Mouse (Mus musculus) kidney, embryonic 15.5 days (tissue): ENCODE results near the gene Daglb. TPM values are rescaled to one million over a fixed set of nuclear protein-coding genes. Genes with fewer than 3 reads are reported as not detected.
"Not testable (repeated sequence)": the region's sequence is repeated elsewhere in the genome, so short reads cannot be mapped to it uniquely, and the experiment has no call there.

Experiments
- ATAC-seq: fragments of 200-750 bp; cut with Nextera tagmentation; replicated peaks from 2 replicates; pipeline ENCODE4 v1.8.0; 2017; ENCODE audit warnings: moderate TSS enrichment; ENCODE audit not compliant: low FRiP score
- H3K27ac ChIP-seq: fragments of 300-500 bp; sonication (generic); 2 replicates; pipeline ENCODE4 v1.5.1; 2015; ENCODE audit warnings: mild to moderate bottlenecking, inconsistent platforms
- H3K27me3 ChIP-seq: fragments of 300-500 bp; sonication (generic); 2 replicates; pipeline ENCODE4 v1.6.1; 2015; ENCODE audit warnings: inconsistent platforms
- H3K36me3 ChIP-seq: fragments of 300-500 bp; sonication (generic); 2 replicates; pipeline ENCODE4 v1.6.1; 2015; ENCODE audit warnings: inconsistent platforms
- H3K4me1 ChIP-seq: fragments of 300-500 bp; sonication (generic); 2 replicates; pipeline ENCODE4 v1.6.1; 2015; ENCODE audit warnings: inconsistent platforms
- H3K4me2 ChIP-seq: fragments of 300-500 bp; sonication (generic); 2 replicates; pipeline ENCODE4 v1.6.1; 2015; ENCODE audit warnings: moderate library complexity, mild to moderate bottlenecking, inconsistent platforms
- H3K4me3 ChIP-seq: fragments of 300-500 bp; sonication (generic); replicated peaks from 2 replicates; pipeline ENCODE4 v1.5.1; 2015; ENCODE audit warnings: mild to moderate bottlenecking, inconsistent platforms
- H3K9ac ChIP-seq: fragments of 300-500 bp; sonication (generic); 2 replicates; pipeline ENCODE4 v1.6.1; 2015; ENCODE audit warnings: mild to moderate bottlenecking, inconsistent platforms
- H3K9me3 ChIP-seq: fragments of 300-500 bp; sonication (generic); replicated peaks from 2 replicates; pipeline ENCODE4 v1.6.1; 2016; ENCODE audit warnings: inconsistent platforms
- WGBS: fragments of 180-500 bp; shearing (Covaris S2); methylation state at CpG from one replicate; pipeline ENCODE4 v1.1.7; 2015; ENCODE audit warnings: mixed read lengths; 5-methylcytosine and 5-hydroxymethylcytosine counted together
- polyA plus RNA-seq: library from polyadenylated mRNA; unstranded; fragments of >200 nt; fragmentation: Nextera tagmentation; extraction: Ambion mirVana; gene quantifications from 2 replicates; pipeline ENCODE4 v1.2.1, GENCODE M21; 2015

The Daglb gene
- polyA plus RNA-seq, 1 experiment from 2014 or later, result 8.6 TPM

GRCm38 (mm10) chr5:143526698-143527331 is 62.4 kb downstream of the Daglb start:
- ATAC-seq, result no peak
- peak overlapping the region; percentile 72 for H3K4me2 ChIP-seq
- H3K4me3 ChIP-seq, result peak overlapping the region; percentile 93
- no peaks in the 10 kb centered on the region for H3K9me3 ChIP-seq
- peaks cover 7% of the 10 kb centered on the region for H3K36me3 ChIP-seq
- peak overlapping the region; percentile 100 for H3K27ac ChIP-seq
- H3K9ac ChIP-seq, result peak overlapping the region; percentile 100
- no peaks in the 10 kb centered on the region for H3K27me3 ChIP-seq
- WGBS, result under 1% methylated on average over 28 of the region's 28 CpGs
- peaks cover 34% of the 10 kb centered on the region for H3K4me1 ChIP-seq

- H3K27me3 ChIP-seq, result no peaks in the 10 kb centered on the region
- H3K27ac ChIP-seq, result peak within 1 kb of the TSS; percentile 100
- H3K4me2 ChIP-seq, result peak within 1 kb of the TSS; percentile 72
- H3K9me3 ChIP-seq, result no peaks in the 10 kb centered on the region
- peaks cover 7% of the 10 kb centered on the region for H3K36me3 ChIP-seq
- H3K9ac ChIP-seq, result peak within 1 kb of the TSS; percentile 100
- under 1% methylated on average over 85 of the region's 105 CpGs for WGBS
- peak; percentile 97 for ATAC-seq
- peak within 1 kb of the TSS; percentile 93 for H3K4me3 ChIP-seq
- peaks cover 34% of the 10 kb centered on the region for H3K4me1 ChIP-seq
Measured at GRCm38 (mm10) chr5:143527486-143528307, 63.3 kb downstream of the Daglb start, which contains the start of gene Rac1. Gene Rac1, minus strand, starts transcription at chr5:143528036.

GRCm38 (mm10) chr5:143528308-143528683 is 63.9 kb downstream of the Daglb start:
- H3K4me2 ChIP-seq, result peak overlapping the region; percentile 72
- no peaks in the 10 kb centered on the region for H3K9me3 ChIP-seq
- peak overlapping the region; percentile 93 for H3K4me3 ChIP-seq
- H3K4me1 ChIP-seq, result peaks cover 30% of the 10 kb centered on the region
- peaks cover 2% of the 10 kb centered on the region for H3K36me3 ChIP-seq
- H3K27ac ChIP-seq, result peak overlapping the region; percentile 100
- 17% methylated on average over 7 of the region's 7 CpGs for WGBS
- H3K9ac ChIP-seq, result peak overlapping the region; percentile 100
- peak; percentile 16 for ATAC-seq
- no peaks in the 10 kb centered on the region for H3K27me3 ChIP-seq

GRCm38 (mm10) chr5:143530715-143531114 is 66.3 kb downstream of the Daglb start:
- H3K9me3 ChIP-seq, result no peaks in the 10 kb centered on the region
- H3K36me3 ChIP-seq, result no peaks in the 10 kb centered on the region
- no peak overlapping the region for H3K9ac ChIP-seq
- H3K4me1 ChIP-seq, result peaks cover 14% of the 10 kb centered on the region
- ATAC-seq, result no peak
- H3K4me2 ChIP-seq, result no peak overlapping the region
- WGBS, result 55% methylated on average over 7 of the region's 7 CpGs
- H3K27ac ChIP-seq, result no peak overlapping the region
- H3K27me3 ChIP-seq, result no peaks in the 10 kb centered on the region
- no peak overlapping the region for H3K4me3 ChIP-seq

GRCm38 (mm10) chr5:143534922-143535321 is 70.5 kb downstream of the Daglb start:
- H3K4me1 ChIP-seq, result no peaks in the 10 kb centered on the region
- no peaks in the 10 kb centered on the region for H3K9me3 ChIP-seq
- no peak overlapping the region for H3K27ac ChIP-seq
- no peak for ATAC-seq
- H3K9ac ChIP-seq, result no peak overlapping the region
- no peaks in the 10 kb centered on the region for H3K36me3 ChIP-seq
- H3K4me3 ChIP-seq, result no peak overlapping the region
- H3K27me3 ChIP-seq, result no peaks in the 10 kb centered on the region
- no peak overlapping the region for H3K4me2 ChIP-seq
- WGBS, result 79% methylated on average over 4 of the region's 4 CpGs

GRCm38 (mm10) chr5:143537022-143537421 is 72.6 kb downstream of the Daglb start:
- no peak for ATAC-seq
- 28% methylated on average over 2 of the region's 2 CpGs for WGBS
- no peak overlapping the region for H3K4me2 ChIP-seq
- H3K27ac ChIP-seq, result no peak overlapping the region
- no peak overlapping the region for H3K4me3 ChIP-seq
- no peaks in the 10 kb centered on the region for H3K9me3 ChIP-seq
- H3K36me3 ChIP-seq, result no peaks in the 10 kb centered on the region
- H3K27me3 ChIP-seq, result no peaks in the 10 kb centered on the region
- H3K9ac ChIP-seq, result no peak overlapping the region
- no peaks in the 10 kb centered on the region for H3K4me1 ChIP-seq

- H3K9ac ChIP-seq, result no peak overlapping the region
- no peaks in the 10 kb centered on the region for H3K27me3 ChIP-seq
- no peaks in the 10 kb centered on the region for H3K9me3 ChIP-seq
- ATAC-seq, result no peak
- H3K27ac ChIP-seq, result no peak overlapping the region
- H3K4me2 ChIP-seq, result no peak overlapping the region
- no peak overlapping the region for H3K4me3 ChIP-seq
- H3K36me3 ChIP-seq, result no peaks in the 10 kb centered on the region
- 90% methylated on average over 8 of the region's 8 CpGs for WGBS
- no peaks in the 10 kb centered on the region for H3K4me1 ChIP-seq
Measured at GRCm38 (mm10) chr5:143539111-143539510, 74.7 kb downstream of the Daglb start.

GRCm38 (mm10) chr5:143547384-143547783 is 83.0 kb downstream of the Daglb start:
- no peak overlapping the region for H3K27ac ChIP-seq
- H3K4me1 ChIP-seq, result peaks cover 22% of the 10 kb centered on the region
- no peak overlapping the region for H3K9ac ChIP-seq
- WGBS, result 8% methylated on average over 11 of the region's 11 CpGs
- no peak for ATAC-seq
- H3K36me3 ChIP-seq, result 0 out of 2 replicates have a peak, but pooled peaks cover 8% of the 10 kb centered on the region
- no peak overlapping the region for H3K4me3 ChIP-seq
- no peak overlapping the region for H3K4me2 ChIP-seq
- H3K27me3 ChIP-seq, result no peaks in the 10 kb centered on the region
- no peaks in the 10 kb centered on the region for H3K9me3 ChIP-seq

GRCm38 (mm10) chr5:143547866-143548265 is 83.5 kb downstream of the Daglb start:
- H3K27me3 ChIP-seq, result no peaks in the 10 kb centered on the region
- 60% methylated on average over 10 of the region's 10 CpGs for WGBS
- H3K4me1 ChIP-seq, result peaks cover 22% of the 10 kb centered on the region
- no peak overlapping the region for H3K9ac ChIP-seq
- peak overlapping the region; percentile 70 for H3K4me3 ChIP-seq
- peak overlapping the region; percentile 83 for H3K27ac ChIP-seq
- H3K9me3 ChIP-seq, result no peaks in the 10 kb centered on the region
- no peak for ATAC-seq
- peaks cover 11% of the 10 kb centered on the region; the same call in 1 of the 2 replicates for H3K36me3 ChIP-seq
- H3K4me2 ChIP-seq, result peak overlapping the region; percentile 94

GRCm38 (mm10) chr5:143548401-143548846 is 84.0 kb downstream of the Daglb start:
- peak; percentile 97 for ATAC-seq
- WGBS, result 0% methylated on average over 36 of the region's 37 CpGs

GRCm38 (mm10) chr5:143548922-143549321 is 84.5 kb downstream of the Daglb start:
- H3K27ac ChIP-seq, result peak overlapping the region; percentile 71
- 0% methylated on average over 24 of the region's 28 CpGs for WGBS
- not testable (repeated sequence) for H3K27me3 ChIP-seq, H3K9me3 ChIP-seq
- peak overlapping the region; percentile 94 for H3K4me2 ChIP-seq
- peak overlapping the region; percentile 70 for H3K4me3 ChIP-seq
- peak overlapping the region; percentile 77 for H3K9ac ChIP-seq
- H3K4me1 ChIP-seq, result peaks cover 22% of the 10 kb centered on the region
- H3K36me3 ChIP-seq, result peaks cover 13% of the 10 kb centered on the region; the same call in 1 of the 2 replicates
- peak; percentile 44 for ATAC-seq

More at GRCm38 (mm10) chr5:143548401-143548846, 84.0 kb downstream of the Daglb start:
- H3K9ac ChIP-seq, result peak overlapping the region; percentile 77
- peak overlapping the region; percentile 94 for H3K4me2 ChIP-seq
- peaks cover 12% of the 10 kb centered on the region; the same call in 1 of the 2 replicates for H3K36me3 ChIP-seq
- peak overlapping the region; percentile 70 for H3K4me3 ChIP-seq
- H3K9me3 ChIP-seq, result no peaks in the 10 kb centered on the region
- no peaks in the 10 kb centered on the region for H3K27me3 ChIP-seq
- H3K27ac ChIP-seq, result peak overlapping the region; percentile 83
- H3K4me1 ChIP-seq, result peaks cover 22% of the 10 kb centered on the region

GRCm38 (mm10) chr5:143552911-143553310 is 88.5 kb downstream of the Daglb start:
- Histone ChIP-seq H3K27me3 (no peaks in the 10 kb centered on the region), H3K4me2 (no peak overlapping the region), H3K9me3 (no peaks in the 10 kb centered on the region), H3K4me1 (peaks cover 18% of the 10 kb centered on the region), H3K36me3 (peaks cover 21% of the 10 kb centered on the region), H3K4me3 (no peak overlapping the region), H3K9ac (no peak overlapping the region), H3K27ac (no peak overlapping the region)
- WGBS, result 84% methylated on average over 6 of the region's 6 CpGs
- no peak for ATAC-seq
